Mouse (Mus musculus) lung, adult 2 months (tissue): Measurements from ENCODE around the gene Pprc1.

ENCODE experiments used
- CTCF ChIP-seq: fragments of 200-500 bp; IDR thresholded peaks from 2 replicates; pipeline ENCODE4 v1.5.1; 2011; ENCODE audit warnings: mild to moderate bottlenecking, low read length, control low read depth; ENCODE audit not compliant: insufficient read depth
- POLR2A ChIP-seq: fragments of 200-500 bp; IDR thresholded peaks from 2 replicates; pipeline ENCODE4 v1.6.1; 2011; ENCODE audit warnings: low read depth, mild to moderate bottlenecking, control low read depth, low read length, borderline replicate concordance; ENCODE audit errors: extremely low read depth

DNA sequence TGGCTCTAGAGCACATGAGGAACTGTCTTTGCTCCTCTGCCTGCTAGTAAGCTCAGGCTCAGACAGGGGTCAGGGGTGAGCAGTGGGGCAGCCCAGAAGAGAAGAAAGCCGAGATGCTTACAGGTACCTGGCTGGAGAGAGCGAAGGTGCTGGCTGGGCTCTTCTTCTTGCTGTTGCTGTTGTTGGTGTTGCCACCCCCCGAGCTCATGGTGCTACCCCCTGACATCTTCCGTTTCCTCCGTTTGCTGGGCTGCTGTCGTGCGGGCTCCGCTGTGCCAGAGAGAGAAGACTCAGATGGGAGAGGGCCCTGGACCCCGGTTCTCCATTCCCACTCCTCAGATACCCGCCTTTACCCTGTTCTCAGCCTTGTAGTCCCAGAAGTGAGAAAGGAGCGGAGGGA is 10.8 kb upstream of the Pprc1 start:
- no peak for TF ChIP-seq POLR2A
- TF ChIP-seq CTCF = no peak
